Mouse (Mus musculus): Measurements from ENCODE around the gene Degs2.

DNA sequence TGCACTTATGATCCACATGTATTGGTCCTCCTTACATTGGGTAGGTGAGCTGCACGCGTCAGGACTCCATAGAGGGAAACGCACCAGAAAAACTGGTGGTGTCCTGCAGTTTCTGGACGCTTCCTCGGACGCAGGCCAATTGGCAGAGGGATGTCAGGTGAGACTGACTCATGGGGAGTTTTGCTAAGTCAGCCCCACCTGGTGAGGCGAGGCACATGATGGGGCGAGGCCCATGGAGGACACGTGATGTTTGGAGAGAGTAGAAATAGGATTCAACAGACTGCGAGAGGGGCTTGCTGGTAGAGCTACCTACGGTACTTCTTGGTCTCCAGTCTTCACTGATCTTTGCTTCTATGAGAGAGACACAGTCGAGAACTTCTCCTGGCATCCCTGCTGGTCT is 36.6 kb upstream of the Degs2 start:
- TF ChIP-seq POLR2A (IDR thresholded peaks at IDR 0.05; ENCODE audit: insufficient read length, low read depth) (no peak), E2F4 (IDR thresholded peaks at IDR 0.05; ENCODE audit: insufficient read depth) (no peak), MYOD1 (IDR thresholded peaks at IDR 0.05; ENCODE audit: control insufficient read depth in 1 of 3, insufficient read length in 2 of 3, low read depth in 2 of 3) (no peak), TCF12 (IDR thresholded peaks at IDR 0.05; ENCODE audit: insufficient read depth, poor library complexity, severe bottlenecking) (no peak), MAX (IDR thresholded peaks at IDR 0.05; ENCODE audit: low read depth) (no peak), POLR2AphosphoS2 (IDR thresholded peaks at IDR 0.05; ENCODE audit: insufficient read length, low read depth) (no peak)

Data from myocyte (in vitro differentiated cells).